Mouse (Mus musculus): ENCODE results near the gene Esr1. TPM values are rescaled to one million over a fixed set of nuclear protein-coding genes. Genes with fewer than 3 reads are reported as not detected.
"Not testable (repeated sequence)": the region's sequence is repeated elsewhere in the genome, so short reads cannot be mapped to it uniquely, and the experiment has no call there.

Esr1 gene
- total RNA-seq, 2 experiments from 2014 or later = 9.5 to 11.0 TPM

DNA sequence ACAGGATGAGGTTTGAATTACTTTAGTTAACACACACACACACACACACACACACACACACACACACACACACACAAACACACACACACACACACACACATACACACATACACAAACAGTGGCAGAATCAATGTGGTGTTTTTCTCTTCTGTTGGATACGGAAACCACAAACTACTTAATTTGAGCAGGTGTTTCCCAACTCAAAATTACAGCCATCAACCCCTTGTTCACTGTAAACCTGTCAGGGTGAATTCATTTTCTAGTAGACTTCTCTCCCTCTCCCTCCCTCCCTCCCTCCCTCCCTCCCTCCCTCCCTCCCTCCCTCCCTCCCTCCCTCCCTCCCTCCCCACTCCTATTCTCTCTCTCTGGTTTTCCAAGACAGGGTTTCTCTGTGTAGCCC, 8.0 kb downstream of the Esr1 start:
- DNase-seq (ENCODE audit: low spot score in 2 of 2) = not testable (repeated sequence)

DNA sequence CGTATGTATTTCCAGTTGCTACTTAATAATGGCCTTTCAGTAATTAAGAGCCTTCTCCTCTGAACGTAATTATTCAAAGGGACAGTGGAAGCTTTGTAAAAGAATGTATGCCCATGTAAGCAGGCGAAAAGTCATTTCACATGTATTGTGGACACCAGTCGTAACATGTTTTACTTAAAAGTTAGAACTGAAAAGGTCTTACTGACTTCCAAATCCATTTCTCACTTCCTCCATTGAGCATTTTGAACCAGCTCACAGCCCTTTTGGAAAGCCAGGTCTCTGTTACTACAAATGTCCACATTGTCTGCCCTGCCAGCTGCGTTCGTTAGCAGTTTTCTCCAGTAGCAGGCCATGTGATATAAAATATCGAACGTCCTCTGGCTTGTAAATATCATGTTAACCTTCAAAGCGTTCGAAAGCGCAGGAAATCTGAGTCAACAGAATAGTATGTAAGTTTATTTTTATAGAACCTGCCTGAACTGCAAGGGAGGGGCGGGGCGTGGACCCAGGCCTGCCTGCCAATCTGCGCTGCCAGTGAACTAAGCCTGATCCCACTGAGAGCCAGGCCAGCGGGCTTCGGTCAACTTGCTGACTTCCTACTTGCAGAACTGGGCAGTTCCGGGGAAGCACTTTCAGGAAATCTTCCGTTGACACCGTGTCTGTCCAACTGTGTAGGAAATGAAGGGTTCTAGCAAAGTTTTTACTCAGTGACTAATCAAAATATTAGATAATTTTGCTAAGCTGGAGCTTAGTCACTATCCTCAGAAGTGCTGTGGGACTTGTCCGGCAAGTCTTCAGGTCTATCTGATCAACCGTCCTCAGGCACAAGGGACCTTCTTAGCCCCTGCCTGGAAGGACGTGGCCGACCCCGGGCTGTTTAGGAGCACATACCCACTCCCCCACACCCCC, 9.5 kb downstream of the Esr1 start:
- no peak for DNase-seq (ENCODE audit: low spot score in 2 of 2)

DNA sequence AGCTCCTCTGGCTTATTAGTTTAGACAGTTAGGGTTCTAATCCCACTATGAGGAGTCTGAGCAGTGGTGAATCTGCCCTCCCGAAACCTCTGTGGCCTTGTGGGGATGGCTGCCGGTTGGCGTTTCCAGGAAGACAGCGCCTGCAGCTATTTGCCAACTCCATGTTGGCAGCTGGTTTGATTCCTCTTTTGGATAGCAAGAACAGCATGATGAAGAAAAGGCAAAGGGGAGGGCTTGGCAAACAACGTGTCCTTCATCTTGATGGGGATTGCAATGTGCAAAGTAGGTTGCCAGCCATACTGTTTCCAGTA, 10.1 kb downstream of the Esr1 start:
- DNase-seq (ENCODE audit: low spot score in 2 of 2) = no peak

DNA sequence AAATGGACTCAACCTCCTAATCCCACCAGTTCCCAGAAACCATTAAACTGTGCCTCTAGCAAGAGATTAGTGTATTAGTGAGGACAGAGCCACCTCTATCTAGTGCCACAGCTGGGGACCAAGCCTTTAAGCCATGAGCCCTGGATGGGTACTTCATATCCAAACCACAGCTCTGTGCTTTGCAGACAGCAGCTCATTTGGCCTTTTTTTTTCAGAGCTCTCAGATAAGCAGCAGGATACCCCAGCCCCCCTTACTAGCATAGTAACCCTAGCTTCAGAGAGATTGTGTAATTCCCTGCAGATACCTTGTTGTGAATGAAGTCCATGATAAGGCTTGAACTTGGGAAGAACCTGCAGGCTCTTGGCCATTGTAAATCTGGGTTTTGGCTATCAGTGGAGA, 11.9 kb downstream of the Esr1 start:
- DNase-seq (ENCODE audit: low spot score in 2 of 2) = no peak

DNA sequence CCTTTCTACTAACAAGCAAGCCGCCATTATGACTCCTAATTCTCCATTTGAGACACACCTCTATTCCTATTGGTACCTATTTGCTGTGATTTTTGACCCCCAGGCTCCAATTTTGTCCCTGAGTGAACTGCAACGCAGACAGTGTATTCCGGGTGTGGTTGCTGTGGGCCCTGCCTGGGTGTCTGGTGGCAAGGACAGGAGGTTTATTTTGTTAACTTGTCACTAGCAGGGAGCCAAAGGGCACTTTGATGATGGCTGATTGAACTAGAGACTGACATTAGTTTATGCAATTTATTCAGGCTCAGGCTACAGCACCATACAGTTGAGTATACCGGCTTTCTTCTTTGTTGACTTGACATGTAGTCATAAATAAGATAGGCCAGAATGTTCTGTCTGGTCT, 13.2 kb downstream of the Esr1 start:
- no peak for DNase-seq (ENCODE audit: low spot score in 2 of 2)

DNA sequence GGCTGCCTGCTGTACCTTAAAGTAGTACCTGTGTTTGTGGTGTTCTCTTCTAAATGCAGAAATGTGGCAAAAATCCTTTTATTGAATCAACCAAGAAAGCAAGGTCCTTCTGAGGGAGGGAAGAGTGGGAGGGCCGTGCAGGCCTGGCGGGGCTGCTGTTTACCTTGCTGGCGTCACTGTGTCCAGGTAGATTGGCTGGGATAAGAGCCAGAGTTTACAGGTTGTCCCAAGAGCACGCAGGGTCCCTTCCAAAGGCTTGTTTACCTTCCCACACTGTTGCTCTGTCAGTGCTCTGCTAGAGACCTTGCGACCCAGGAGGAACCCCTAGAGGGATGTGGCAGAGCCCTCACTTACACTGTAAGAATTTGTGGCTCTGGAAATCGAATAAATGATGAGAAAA, 13.9 kb downstream of the Esr1 start:
- DNase-seq (ENCODE audit: low spot score in 2 of 2) = no peak

- DNase-seq (ENCODE audit: low spot score in 2 of 2) = no peak
Observed at GRCm38 (mm10) chr10:4626432-4626831, 15.0 kb downstream of the Esr1 start.

DNA sequence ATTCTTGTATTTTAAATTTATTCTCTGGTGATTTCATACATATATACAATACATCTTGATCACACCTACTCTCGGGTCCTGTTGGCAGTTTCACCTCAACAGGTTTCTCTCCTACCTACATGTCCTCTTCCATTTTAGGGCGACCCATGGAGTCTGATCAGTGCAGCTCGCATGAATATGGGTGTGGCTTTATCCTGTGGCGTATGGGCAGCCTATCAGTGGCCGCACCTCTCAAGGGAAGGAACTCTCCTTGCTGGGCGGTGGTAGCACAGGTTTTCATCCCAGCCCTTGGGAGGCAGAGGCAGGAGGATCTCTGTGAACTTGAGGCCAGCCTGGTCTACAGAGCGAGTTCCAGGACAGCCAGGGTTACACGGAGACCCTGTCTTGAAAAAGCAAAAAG, 15.6 kb downstream of the Esr1 start:
- no peak for DNase-seq (ENCODE audit: low spot score in 2 of 2)

- no peak for DNase-seq (ENCODE audit: low spot score in 2 of 2)
Observed at GRCm38 (mm10) chr10:4627415-4627814, 16.0 kb downstream of the Esr1 start.

DNA sequence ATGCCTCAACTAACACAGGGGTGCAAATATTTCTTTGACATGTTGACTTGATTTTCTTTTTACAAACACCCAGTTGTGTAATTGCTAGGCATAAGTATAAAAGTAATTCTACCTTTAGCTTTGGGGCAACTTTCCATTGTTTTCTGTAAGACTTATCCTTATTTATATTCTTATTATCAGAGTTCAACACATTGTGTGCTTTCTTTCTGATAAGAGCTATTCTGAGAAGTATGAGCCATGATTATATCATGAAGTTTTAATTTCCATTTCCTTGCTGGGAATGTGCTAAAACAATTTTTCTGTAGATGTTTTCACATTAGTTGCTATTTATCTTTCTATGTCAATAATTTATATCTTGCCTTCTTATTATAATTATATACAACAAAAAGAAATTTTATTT, 17.9 kb downstream of the Esr1 start:
- DNase-seq (ENCODE audit: low spot score in 2 of 2) = no peak

GRCm38 (mm10) chr10:4632211-4632704, 20.9 kb downstream of the Esr1 start:
- DNase-seq (ENCODE audit: low spot score in 2 of 2) = no peak

DNA sequence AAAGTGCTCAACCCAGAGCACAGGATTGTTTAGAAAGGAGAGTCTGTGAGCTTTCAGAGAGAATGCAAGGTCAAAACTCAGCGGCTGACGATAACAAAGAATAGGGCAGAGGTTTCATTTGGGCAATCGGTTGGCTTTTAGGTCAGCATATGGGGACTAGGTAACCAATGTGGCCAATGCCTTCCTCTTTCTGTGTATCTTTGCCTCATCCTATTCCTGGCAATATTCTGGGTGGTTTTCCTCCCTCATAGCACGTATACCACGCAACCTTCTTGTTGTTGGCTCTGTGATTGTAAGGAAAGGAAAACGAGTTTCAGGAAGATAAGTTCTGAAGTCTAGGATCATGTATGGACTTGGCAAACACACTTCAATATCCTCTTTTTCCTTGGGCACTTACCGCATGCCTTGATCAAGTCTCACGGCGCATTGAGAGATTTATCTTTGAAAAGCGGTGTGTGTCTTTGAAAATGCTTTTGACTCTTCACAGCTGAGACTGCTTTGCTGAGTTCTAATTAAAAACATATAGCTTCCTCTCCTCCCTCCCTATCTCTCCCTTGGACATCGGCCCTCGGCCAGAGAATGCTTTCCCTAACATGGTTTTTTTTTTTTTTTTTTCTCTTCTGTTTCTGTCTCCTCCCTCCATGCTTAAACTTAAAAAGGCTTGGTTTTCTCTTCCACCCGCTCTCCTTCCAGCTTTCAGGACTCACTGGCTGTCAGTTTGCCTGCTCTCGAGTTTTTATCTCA, 22.1 kb downstream of the Esr1 start:
- no peak for DNase-seq (ENCODE audit: low spot score in 2 of 2)

- no peak for DNase-seq (ENCODE audit: low spot score in 2 of 2)
Observed at GRCm38 (mm10) chr10:4635740-4636139, 24.3 kb downstream of the Esr1 start.

- DNase-seq (ENCODE audit: low spot score in 2 of 2) = no peak
Observed at GRCm38 (mm10) chr10:4646074-4646473, 34.7 kb downstream of the Esr1 start.

DNA sequence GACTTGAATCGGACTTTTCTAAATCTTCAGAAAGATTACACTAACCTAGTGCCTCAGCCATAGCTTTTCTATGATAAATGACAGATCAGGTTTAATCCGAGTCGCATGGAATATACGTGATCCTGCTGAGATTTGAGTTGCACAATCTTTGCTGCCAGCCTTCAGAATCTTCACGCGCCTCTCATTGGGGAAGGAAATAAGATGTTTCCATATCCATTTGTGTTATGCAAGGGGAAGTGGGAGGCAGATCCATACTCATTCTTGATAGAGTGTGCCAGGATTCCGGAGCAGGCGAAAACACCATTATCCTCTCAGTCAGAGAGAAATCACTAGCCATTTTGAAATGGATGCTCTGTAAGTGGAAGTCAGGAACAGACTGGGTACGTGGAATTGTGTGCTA, 35.5 kb downstream of the Esr1 start:
- DNase-seq (ENCODE audit: low spot score in 2 of 2) = no peak

DNA sequence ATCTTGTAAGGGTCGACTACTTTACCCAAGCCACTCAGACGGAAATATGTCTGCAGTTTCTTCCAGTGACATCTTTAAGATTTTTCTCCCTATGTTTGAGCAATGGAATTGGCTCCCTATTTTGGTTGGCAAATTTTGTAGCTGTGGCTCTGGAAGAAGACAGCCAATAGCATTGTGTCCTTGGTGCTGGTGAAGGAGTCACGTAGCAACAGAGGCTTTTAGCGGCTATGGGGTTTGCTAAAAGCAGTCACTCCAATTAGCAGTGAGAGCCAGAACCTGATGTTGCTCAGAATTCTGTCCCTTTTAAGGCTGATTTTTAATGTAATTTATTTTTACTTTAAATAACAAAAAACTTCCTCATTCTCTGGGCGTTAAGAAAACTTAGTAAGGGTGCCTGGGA, 54.0 kb downstream of the Esr1 start:
- no peak for DNase-seq (ENCODE audit: low spot score in 2 of 2)

DNA sequence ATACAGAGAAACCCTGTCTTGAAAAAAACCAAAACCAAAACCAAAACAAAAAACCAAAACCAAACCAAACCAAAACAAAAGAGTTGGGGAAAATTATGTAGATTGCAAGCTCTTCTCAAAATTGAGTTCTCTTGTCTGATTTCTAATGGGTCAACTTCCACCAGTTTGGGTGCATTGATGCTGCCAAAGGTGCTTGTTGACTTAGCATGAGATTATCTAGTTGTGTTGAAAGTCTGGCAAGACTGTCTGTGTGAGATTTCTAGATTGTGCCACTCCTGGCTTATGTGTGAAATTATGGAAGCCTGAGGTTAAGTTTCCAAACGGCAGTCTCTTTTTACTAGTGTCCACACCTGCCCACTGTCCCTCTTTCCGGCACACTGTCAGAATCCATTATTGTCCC, 55.6 kb downstream of the Esr1 start:
- no peak for DNase-seq (ENCODE audit: low spot score in 2 of 2)

DNA sequence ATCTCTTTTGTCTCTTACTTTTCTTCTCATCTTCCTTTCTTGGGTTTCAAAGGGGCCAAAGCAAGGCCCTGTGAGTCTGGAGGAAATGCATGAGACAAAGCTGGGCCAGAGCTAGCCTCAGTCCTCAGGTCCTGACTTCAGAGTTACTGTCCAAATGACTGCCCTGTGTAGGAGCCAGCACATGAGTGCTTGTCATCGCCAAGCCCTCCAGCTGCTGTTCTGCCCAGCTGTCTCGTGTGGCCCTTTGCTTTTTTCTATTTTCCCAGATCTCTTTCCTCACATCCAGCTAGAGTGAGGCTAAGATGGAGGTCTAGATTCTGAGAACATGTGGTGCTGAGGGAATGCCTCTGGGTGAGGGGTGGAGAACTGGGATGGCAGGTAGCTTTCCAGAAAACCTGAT, 58.7 kb downstream of the Esr1 start:
- no peak for DNase-seq (ENCODE audit: low spot score in 2 of 2)

- no peak for DNase-seq (ENCODE audit: low spot score in 2 of 2)
Observed at GRCm38 (mm10) chr10:4671876-4672275, 60.5 kb downstream of the Esr1 start.

DNA sequence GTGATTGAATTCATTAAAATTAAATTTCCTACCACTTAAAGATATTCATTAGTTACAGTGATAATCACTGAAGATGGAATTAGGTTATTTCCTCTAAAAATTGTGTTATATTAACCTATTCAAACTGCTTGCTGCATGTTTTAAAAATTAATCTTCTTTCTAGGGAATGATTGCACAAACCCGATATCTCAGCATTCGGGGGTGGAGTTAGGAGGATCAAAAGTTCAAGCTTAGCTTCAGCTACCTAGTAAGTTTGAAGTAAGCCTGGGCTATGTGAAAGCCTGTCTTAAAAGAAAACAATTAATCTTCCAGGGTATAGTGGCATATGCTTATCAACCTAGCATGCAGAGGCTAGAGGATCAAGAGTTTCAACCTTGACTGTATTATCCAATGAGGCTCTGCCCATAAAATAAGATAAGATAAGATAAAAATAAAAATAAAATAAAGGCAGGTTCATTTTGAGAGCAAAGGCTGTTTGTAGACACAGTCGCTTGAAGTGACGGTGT, 62.0 kb downstream of the Esr1 start:
- no peak for DNase-seq (ENCODE audit: low spot score in 2 of 2)

DNA sequence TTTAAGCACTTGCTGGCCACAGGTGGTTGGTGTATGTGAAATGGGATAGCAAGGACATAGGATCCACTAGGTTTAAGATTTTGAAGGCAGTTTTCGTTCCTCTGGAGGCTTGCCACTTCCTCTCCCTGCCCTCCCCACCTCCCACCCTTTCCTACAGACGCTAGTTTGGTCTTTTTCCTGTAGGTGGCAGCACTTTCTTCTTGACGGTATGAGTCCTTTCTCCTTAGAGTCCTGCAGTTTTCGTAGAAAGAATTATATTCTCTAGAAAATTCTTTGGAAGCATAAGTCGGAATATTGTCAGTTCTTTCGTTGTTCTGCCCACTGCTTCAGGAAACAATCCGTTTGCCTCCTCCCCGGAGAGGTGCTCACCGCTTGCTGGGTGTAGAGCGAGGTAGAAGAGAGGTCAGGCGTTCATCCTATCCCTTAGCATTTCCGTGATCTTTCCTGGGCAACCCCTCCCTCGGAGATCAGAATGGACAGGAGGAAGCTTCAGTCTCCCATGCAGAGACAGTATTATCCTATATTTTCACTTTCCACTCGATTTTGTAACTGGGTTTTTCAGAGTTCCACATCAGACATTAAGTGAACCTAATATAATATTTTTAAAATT, 63.7 kb downstream of the Esr1 start:
- DNase-seq (ENCODE audit: low spot score in 2 of 2) = not testable (repeated sequence)

GRCm38 (mm10) chr10:4683106-4683505, 71.7 kb downstream of the Esr1 start:
- no peak for DNase-seq (ENCODE audit: low spot score in 2 of 2)

Data from adrenal gland, postnatal 4 days (tissue).